Comparison of ENCODE assay signal across 32 mouse cellular contexts in genomic region chr4:63659775-63660174, GRCm38 (mm10). TPM values are rescaled to one million over a fixed set of nuclear protein-coding genes. Genes with fewer than 3 reads are reported as not detected.
DNase-seq lines count a peak whose midpoint lies in the region; ATAC-seq lines count a peak whose summit lies in the region.
"Had no signal": no experiment of that assay in that cellular context is flagged by ENCODE, and none has a peak within 500 bp of the region (broad histone marks: within the 10 kb centered on the region; RNA-seq: fewer than 3 reads in every experiment).

No protein-coding gene starts in this region.

- intact Hi-C loops in heart, postnatal 25 days (cut with DNase I): no loop called here

- peak; percentile 23 for DNase-seq in heart, adult 11 months
- DNase-seq in heart, postnatal 25 days (ENCODE audit: low spot score): no peak
- DNase-seq in lung, postnatal 4 days: no peak
- no peak for DNase-seq in urinary bladder, postnatal 10 days (ENCODE audit: low spot score)
- no peak for DNase-seq in layer of hippocampus, postnatal 14 days (ENCODE audit: low spot score in 2 of 2)
- DNase-seq: adrenal gland, postnatal 36 days; cerebellum, adult 9-10 months; gastrocnemius, postnatal 14 days; heart, adult 18-20 months; heart, postnatal 10 days; kidney, adult 9 months; kidney, postnatal 36 days; liver, embryonic 13.5 days; lung, adult 2 months; right cerebral cortex, postnatal 4 days; thymus, postnatal 25 days had no signal

- peak; percentile 43 for ATAC-seq in activated CD4-positive, CD25-positive, alpha-beta regulatory T cell, adult 4 months
- ATAC-seq in megakaryocyte progenitor cell, adult 5-6 weeks (replicated peaks; ENCODE audit: poor library complexity): 0 out of 2 replicates have a peak, but pooled peaks have one; percentile 20
- ATAC-seq: forebrain, embryonic 14.5 days had no signal

RNA-seq across cellular contexts. Expression of gene Gm11214, which starts 3.4 kb away (rescaled TPM):
- not detected for total RNA-seq in heart, postnatal 25 days (2021)
- not detected for polyA plus RNA-seq in activated CD4-positive, CD25-positive, alpha-beta regulatory T cell, adult 4 months (2017; shearing (Covaris generic))
- not detected in 2 replicates for total RNA-seq in megakaryocyte progenitor cell, adult 5-6 weeks (2015)
- total RNA-seq in megakaryocyte progenitor cell, adult 5-6 weeks (2017): not detected in 2 replicates
- not detected for total RNA-seq in layer of hippocampus, postnatal 14 days (2021)
- total RNA-seq: adrenal gland, postnatal 36 days; CH12.LX; G1E; gastrocnemius, postnatal 14 days; heart, adult 18-20 months; heart, postnatal 10 days; left cerebral cortex, adult 2 months; left cerebral cortex, postnatal 36 days; monocyte, adult 5-6 weeks had no signal
- polyA plus RNA-seq: embryonic facial prominence, embryonic 15.5 days; forebrain, embryonic 14.5 days; G1E; heart, embryonic 12.5 days; hindbrain, embryonic 13.5 days; intestine, embryonic 14.5 days; limb, embryonic 14.5 days; liver, embryonic 13.5 days; lung, adult 2 months; midbrain, embryonic 11.5 days; neural tube, embryonic 11.5 days; stomach, embryonic 15.5 days had no signal

RNA-seq across cellular contexts. Expression of gene Tex48, which starts 37.5 kb away (rescaled TPM):
- total RNA-seq in heart, postnatal 25 days (2021): not detected
- not detected for polyA plus RNA-seq in activated CD4-positive, CD25-positive, alpha-beta regulatory T cell, adult 4 months (2017; shearing (Covaris generic))
- total RNA-seq in megakaryocyte progenitor cell, adult 5-6 weeks (2015): not detected in 2 replicates
- not detected in 2 replicates for total RNA-seq in megakaryocyte progenitor cell, adult 5-6 weeks (2017)
- total RNA-seq in layer of hippocampus, postnatal 14 days (2021): not detected
- total RNA-seq: adrenal gland, postnatal 36 days; CH12.LX; G1E; gastrocnemius, postnatal 14 days; heart, adult 18-20 months; heart, postnatal 10 days; left cerebral cortex, adult 2 months; left cerebral cortex, postnatal 36 days; monocyte, adult 5-6 weeks had no signal
- polyA plus RNA-seq: embryonic facial prominence, embryonic 15.5 days; forebrain, embryonic 14.5 days; G1E; heart, embryonic 12.5 days; hindbrain, embryonic 13.5 days; intestine, embryonic 14.5 days; limb, embryonic 14.5 days; liver, embryonic 13.5 days; lung, adult 2 months; midbrain, embryonic 11.5 days; neural tube, embryonic 11.5 days; stomach, embryonic 15.5 days had no signal

RNA-seq across cellular contexts. Expression of gene Gm11213, which starts 54.7 kb away (rescaled TPM):
- not detected for total RNA-seq in heart, postnatal 25 days (2021)
- polyA plus RNA-seq in activated CD4-positive, CD25-positive, alpha-beta regulatory T cell, adult 4 months (2017; shearing (Covaris generic)): not detected
- total RNA-seq in megakaryocyte progenitor cell, adult 5-6 weeks (2015): not detected in 2 replicates
- not detected in 2 replicates for total RNA-seq in megakaryocyte progenitor cell, adult 5-6 weeks (2017)
- total RNA-seq in layer of hippocampus, postnatal 14 days (2021): not detected
- total RNA-seq: adrenal gland, postnatal 36 days; CH12.LX; G1E; gastrocnemius, postnatal 14 days; heart, adult 18-20 months; heart, postnatal 10 days; left cerebral cortex, adult 2 months; left cerebral cortex, postnatal 36 days; monocyte, adult 5-6 weeks had no signal
- polyA plus RNA-seq: embryonic facial prominence, embryonic 15.5 days; forebrain, embryonic 14.5 days; G1E; heart, embryonic 12.5 days; hindbrain, embryonic 13.5 days; intestine, embryonic 14.5 days; limb, embryonic 14.5 days; liver, embryonic 13.5 days; lung, adult 2 months; midbrain, embryonic 11.5 days; neural tube, embryonic 11.5 days; stomach, embryonic 15.5 days had no signal
